Mouse (Mus musculus) kidney, adult 10 weeks (tissue): Measurements from ENCODE around the gene Ccdc28b. TPM values are rescaled to one million over a fixed set of nuclear protein-coding genes. Genes with fewer than 3 reads are reported as not detected.

Source experiments
- polyA plus RNA-seq: library from polyadenylated mRNA; stranded (reverse); fragments of 350-450 nt; fragmentation: Illumina TruSeq; extraction: RNeasy Lipid Tissue Mini Kit (QIAGEN cat#74804); gene quantifications from one replicate; pipeline ENCODE4 v1.2.3, GENCODE M21; 2014; ENCODE audit warnings: low read depth, low replicate concordance

Ccdc28b gene
- 2.4 TPM for polyA plus RNA-seq

GRCm38 (mm10) chr4:129623681-129624091 lies at the start of gene Ccdc28b:
TSS of gene Ccdc28b (minus strand) at chr4:129623947.

GRCm38 (mm10) chr4:129672083-129672877 lies 48.5 kb upstream of the Ccdc28b start, which contains the start of gene Kpna6:
TSS of gene Kpna6 (minus strand) at chr4:129672767.

GRCm38 (mm10) chr4:129640638-129641467 lies 17.1 kb upstream of the Ccdc28b start, which contains the start of gene Txlna:
TSS of gene Txlna (minus strand) at chr4:129641065.

GRCm38 (mm10) chr4:129618786-129619691 lies 4.7 kb downstream of the Ccdc28b start, which contains the start of gene Iqcc:
TSS of gene Iqcc (minus strand) at chr4:129619099.

GRCm38 (mm10) chr4:129614093-129614492 lies 9.7 kb downstream of the Ccdc28b start, which contains the start of gene Dcdc2b:
TSS of gene Dcdc2b (minus strand) at chr4:129614257.

GRCm38 (mm10) chr4:129600233-129601158 lies 23.3 kb downstream of the Ccdc28b start, which contains the start of the genes Eif3i and Tmem234:
TSS of gene Eif3i (minus strand) at chr4:129600648.
TSS of gene Tmem234 (plus strand) at chr4:129600668.

GRCm38 (mm10) chr4:129578466-129578865 lies 45.3 kb downstream of the Ccdc28b start, which contains the start of gene Fam167b:
TSS of gene Fam167b (minus strand) at chr4:129578549.

GRCm38 (mm10) chr4:129573430-129573829 lies 50.3 kb downstream of the Ccdc28b start, which contains the start of gene Lck:
TSS of gene Lck (minus strand) at chr4:129573641.

Other genes with a start within 250 kb of the Ccdc28b start
- 1.8 TPM for gene Zbtb8a, start 245.8 kb downstream of the Ccdc28b start, polyA plus RNA-seq
- gene Zbtb8b, start 183.1 kb downstream of the Ccdc28b start, polyA plus RNA-seq: 1.4 TPM
- 11.0 TPM for gene Bsdc1, start 162.4 kb downstream of the Ccdc28b start, polyA plus RNA-seq
- not detected for gene Tssk3, start 132.9 kb downstream of the Ccdc28b start, polyA plus RNA-seq
- gene Fam229a, start 132.8 kb downstream of the Ccdc28b start, polyA plus RNA-seq: not detected
- 11.3 TPM for gene Marcksl1, start 110.4 kb downstream of the Ccdc28b start, polyA plus RNA-seq
- 40.4 TPM for gene Hdac1, start 81.2 kb downstream of the Ccdc28b start, polyA plus RNA-seq
- 0.36 TPM for gene Lck, start 50.3 kb downstream of the Ccdc28b start, polyA plus RNA-seq
- 1.3 TPM for gene Fam167b, start 45.4 kb downstream of the Ccdc28b start, polyA plus RNA-seq
- 24.8 TPM for gene Eif3i, start 23.3 kb downstream of the Ccdc28b start, polyA plus RNA-seq
- gene Tmem234, start 23.3 kb downstream of the Ccdc28b start, polyA plus RNA-seq: 35.3 TPM
- gene Dcdc2b, start 9.7 kb downstream of the Ccdc28b start, polyA plus RNA-seq: not detected
- 10.3 TPM for gene Iqcc, start 4.8 kb downstream of the Ccdc28b start, polyA plus RNA-seq
- 7.5 TPM for gene Txlna, start 17.1 kb upstream of the Ccdc28b start, polyA plus RNA-seq
- gene Kpna6, start 48.8 kb upstream of the Ccdc28b start, polyA plus RNA-seq: 60.6 TPM
- gene Tmem39b, start 72.9 kb upstream of the Ccdc28b start, polyA plus RNA-seq: 0.40 TPM
- gene Khdrbs1, start 118.4 kb upstream of the Ccdc28b start, polyA plus RNA-seq: 107 TPM
- gene Ptp4a2, start 187.3 kb upstream of the Ccdc28b start, polyA plus RNA-seq: 590 TPM